Mouse (Mus musculus): ENCODE data around the gene Hist1h2ae. TPM values are rescaled to one million over a fixed set of nuclear protein-coding genes. Genes with fewer than 3 reads are reported as not detected.
A peak's percentile ranks its signal among the peaks of the same experiment; 100 is the strongest.
"Not testable (repeated sequence)": the region's sequence is repeated elsewhere in the genome, so short reads cannot be mapped to it uniquely, and the experiment has no call there.

The Hist1h2ae gene
- polyA plus RNA-seq, 1 experiment from 2014 or later, result 53.3 TPM

DNA sequence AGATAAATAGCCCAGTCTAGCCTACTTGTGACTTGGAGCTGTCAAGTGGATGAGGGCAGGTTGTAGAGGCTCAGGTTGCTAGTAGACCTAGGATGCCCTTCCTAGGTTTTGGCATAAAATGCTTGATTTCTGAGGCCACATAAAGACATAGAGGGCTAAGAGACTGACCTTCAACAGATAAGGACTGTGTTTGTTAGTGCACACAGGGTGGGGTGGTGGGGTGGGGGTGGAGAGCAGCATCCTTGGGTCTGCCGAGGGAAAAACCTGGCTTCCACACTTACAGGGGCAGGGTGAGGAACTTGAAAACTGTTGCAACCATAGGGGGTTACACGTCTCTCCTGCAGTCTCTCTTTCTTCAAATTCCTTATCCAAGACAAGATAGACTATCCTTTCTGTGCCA is 24.2 kb upstream of the Hist1h2ae start:
- Histone ChIP-seq H3K36me3 (no peaks in the 10 kb centered on the region), H3K9ac (no peak overlapping the region), H3K4me2 (replicated peaks) (no peak overlapping the region), H3K9me3 (replicated peaks) (no peaks in the 10 kb centered on the region), H3K4me3 (replicated peaks) (no peak overlapping the region), H3K27me3 (no peaks in the 10 kb centered on the region), H3K27ac (replicated peaks) (no peak overlapping the region), H3K4me1 (no peaks in the 10 kb centered on the region)
- WGBS, result 78% methylated on average over 2 of the region's 2 CpGs
- ATAC-seq (ENCODE audit: insufficient number of reproducible peaks, low FRiP score, low TSS enrichment, low read depth), result no peak

DNA sequence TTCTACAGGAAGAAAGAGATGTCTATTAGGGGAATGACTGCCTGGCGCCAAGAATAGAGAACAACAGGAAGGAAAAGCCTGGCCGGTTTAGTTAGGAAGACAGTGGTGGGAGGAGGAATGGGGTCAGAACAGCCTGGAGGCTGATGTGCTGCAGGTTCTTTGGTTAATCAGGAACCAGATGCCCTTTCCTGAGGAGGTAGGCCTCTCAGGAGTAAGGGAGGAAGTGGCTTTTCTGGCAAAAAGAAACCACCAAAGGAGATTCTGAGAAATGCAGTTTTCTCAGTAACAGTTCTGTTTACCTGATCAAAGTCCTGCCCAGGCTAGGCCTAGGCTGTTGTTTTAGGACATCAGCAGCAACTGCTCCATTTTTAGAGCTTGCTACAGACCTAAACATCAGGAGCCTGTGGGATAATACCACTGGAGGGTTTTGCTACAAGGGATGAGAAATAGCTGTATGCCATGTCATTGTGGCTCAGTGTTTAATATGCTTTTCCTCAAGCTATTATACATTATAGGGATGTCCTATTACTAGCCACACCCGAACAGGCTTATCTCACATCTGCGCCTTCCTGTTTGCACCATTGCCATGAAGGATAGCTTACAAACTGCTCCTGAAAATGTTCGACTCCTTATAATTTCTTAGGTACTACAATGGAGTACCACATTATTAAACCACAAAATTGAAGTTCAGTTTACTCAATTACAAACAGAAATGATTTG is 22.2 kb upstream of the Hist1h2ae start:
- Histone ChIP-seq H3K27ac (replicated peaks) (no peak overlapping the region; the same call in 1 of the 2 replicates), H3K27me3 (no peaks in the 10 kb centered on the region), H3K9me3 (replicated peaks) (no peaks in the 10 kb centered on the region), H3K9ac (no peak overlapping the region), H3K4me1 (no peaks in the 10 kb centered on the region), H3K36me3 (no peaks in the 10 kb centered on the region), H3K4me3 (replicated peaks) (no peak overlapping the region), H3K4me2 (replicated peaks) (no peak overlapping the region)
- ATAC-seq (ENCODE audit: insufficient number of reproducible peaks, low FRiP score, low TSS enrichment, low read depth), result no peak
- 64% methylated on average over 5 of the region's 5 CpGs for WGBS

DNA sequence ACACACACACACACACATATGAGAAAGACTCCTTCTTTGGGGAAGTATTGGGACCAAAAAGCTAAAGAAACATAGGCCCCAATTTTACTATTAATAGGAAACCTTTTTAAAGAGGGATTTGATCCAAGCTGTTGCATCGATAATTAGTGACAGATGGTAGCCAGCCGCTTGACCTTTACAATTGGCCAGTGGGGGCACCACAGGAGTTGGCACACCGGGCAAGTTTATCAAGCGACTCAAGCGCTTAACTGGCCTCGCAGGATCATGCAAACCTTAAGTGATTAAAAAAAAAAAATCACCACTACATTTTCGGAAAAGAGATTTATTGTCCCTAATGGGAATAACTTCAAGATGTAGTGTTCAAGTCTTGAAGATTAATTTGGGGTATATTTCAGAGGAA is 21.6 kb upstream of the Hist1h2ae start:
- Histone ChIP-seq H3K9me3 (replicated peaks) (no peaks in the 10 kb centered on the region), H3K4me1 (no peaks in the 10 kb centered on the region), H3K4me3 (replicated peaks) (no peak overlapping the region), H3K36me3 (no peaks in the 10 kb centered on the region), H3K27ac (replicated peaks) (no peak overlapping the region), H3K4me2 (replicated peaks) (no peak overlapping the region), H3K9ac (no peak overlapping the region), H3K27me3 (no peaks in the 10 kb centered on the region)
- ATAC-seq (ENCODE audit: insufficient number of reproducible peaks, low FRiP score, low TSS enrichment, low read depth), result no peak
- 71% methylated on average over 7 of the region's 7 CpGs for WGBS

GRCm38 (mm10) chr13:23591886-23592285 is 20.9 kb upstream of the Hist1h2ae start:
- H3K9me3 ChIP-seq (replicated peaks); H3K4me1 ChIP-seq: not testable (repeated sequence)
- 82% methylated on average over 7 of the region's 7 CpGs for WGBS

DNA sequence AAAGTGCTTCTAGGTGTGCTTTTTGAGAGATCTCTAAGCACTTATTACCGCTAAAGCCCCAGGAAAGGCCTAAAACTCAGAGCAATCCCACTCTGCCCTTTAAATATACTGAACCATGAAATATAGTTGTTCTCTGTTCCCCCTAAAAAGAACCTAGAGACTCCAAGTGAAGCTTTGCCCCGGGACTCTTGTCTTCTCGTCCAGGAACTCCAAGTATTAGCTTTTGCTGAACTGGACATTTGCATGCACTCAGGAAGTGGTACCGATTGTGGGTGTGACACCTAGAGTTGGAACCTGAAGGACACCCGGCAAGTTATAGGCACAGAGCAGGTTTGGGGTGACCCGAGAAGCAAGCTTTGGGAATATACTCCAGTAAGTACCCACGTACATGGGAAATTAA is 20.2 kb upstream of the Hist1h2ae start:
- peaks cover 3% of the 10 kb centered on the region; the same call in 1 of the 2 replicates for H3K4me1 ChIP-seq
- no peak overlapping the region for H3K27ac ChIP-seq (replicated peaks)
- H3K4me3 ChIP-seq (replicated peaks), result no peak overlapping the region
- no peak for ATAC-seq (ENCODE audit: insufficient number of reproducible peaks, low FRiP score, low TSS enrichment, low read depth)
- no peaks in the 10 kb centered on the region for H3K27me3 ChIP-seq
- H3K9me3 ChIP-seq (replicated peaks), result no peaks in the 10 kb centered on the region
- no peaks in the 10 kb centered on the region for H3K36me3 ChIP-seq
- H3K9ac ChIP-seq, result no peak overlapping the region
- no peak overlapping the region for H3K4me2 ChIP-seq (replicated peaks)
- 91% methylated on average over 7 of the region's 7 CpGs for WGBS

More at GRCm38 (mm10) chr13:23591886-23592285, 20.9 kb upstream of the Hist1h2ae start:
- not testable (repeated sequence) for H3K36me3 ChIP-seq; H3K27me3 ChIP-seq; H3K4me2 ChIP-seq (replicated peaks); H3K27ac ChIP-seq (replicated peaks); H3K9ac ChIP-seq; ATAC-seq (ENCODE audit: insufficient number of reproducible peaks, low FRiP score, low TSS enrichment, low read depth); H3K4me3 ChIP-seq (replicated peaks)

DNA sequence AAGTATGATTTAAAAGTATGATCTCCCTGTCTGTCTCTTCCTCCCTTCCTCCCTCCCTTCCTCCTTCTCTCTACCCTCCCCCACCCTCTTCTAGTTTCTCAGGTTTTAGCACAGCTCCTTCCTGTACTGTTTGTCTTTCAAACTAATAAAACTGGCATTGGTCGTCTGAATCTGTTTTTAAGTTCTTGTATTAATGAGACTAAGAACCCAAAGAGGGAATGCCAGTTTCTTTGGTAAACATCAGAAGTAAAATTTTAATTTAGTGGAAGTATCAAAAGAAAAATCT is 15.9 kb upstream of the Hist1h2ae start:
- peak overlapping the region; percentile 50 for H3K4me3 ChIP-seq (replicated peaks)
- peaks cover 24% of the 10 kb centered on the region for H3K4me1 ChIP-seq
- 5% methylated on average over 1 of the region's 1 CpGs for WGBS
- no peak for ATAC-seq (ENCODE audit: insufficient number of reproducible peaks, low FRiP score, low TSS enrichment, low read depth)
- H3K27me3 ChIP-seq, result no peaks in the 10 kb centered on the region
- H3K9me3 ChIP-seq (replicated peaks), result no peaks in the 10 kb centered on the region
- peak overlapping the region; percentile 72 for H3K4me2 ChIP-seq (replicated peaks)
- no peaks in the 10 kb centered on the region for H3K36me3 ChIP-seq
- H3K9ac ChIP-seq, result peak overlapping the region; percentile 42
- H3K27ac ChIP-seq (replicated peaks), result peak overlapping the region; percentile 91

GRCm38 (mm10) chr13:23586099-23586939 is 15.3 kb upstream of the Hist1h2ae start:
- Histone ChIP-seq H3K9ac (peak overlapping the region; percentile 42), H3K36me3 (no peaks in the 10 kb centered on the region), H3K27me3 (no peaks in the 10 kb centered on the region), H3K4me1 (peaks cover 25% of the 10 kb centered on the region), H3K4me2 (replicated peaks) (peak overlapping the region; percentile 72), H3K27ac (replicated peaks) (peak overlapping the region; percentile 91), H3K9me3 (replicated peaks) (no peaks in the 10 kb centered on the region), H3K4me3 (replicated peaks) (peak overlapping the region; percentile 50)
- 2% methylated on average over 22 of the region's 22 CpGs for WGBS
- no peak for ATAC-seq (ENCODE audit: insufficient number of reproducible peaks, low FRiP score, low TSS enrichment, low read depth)

DNA sequence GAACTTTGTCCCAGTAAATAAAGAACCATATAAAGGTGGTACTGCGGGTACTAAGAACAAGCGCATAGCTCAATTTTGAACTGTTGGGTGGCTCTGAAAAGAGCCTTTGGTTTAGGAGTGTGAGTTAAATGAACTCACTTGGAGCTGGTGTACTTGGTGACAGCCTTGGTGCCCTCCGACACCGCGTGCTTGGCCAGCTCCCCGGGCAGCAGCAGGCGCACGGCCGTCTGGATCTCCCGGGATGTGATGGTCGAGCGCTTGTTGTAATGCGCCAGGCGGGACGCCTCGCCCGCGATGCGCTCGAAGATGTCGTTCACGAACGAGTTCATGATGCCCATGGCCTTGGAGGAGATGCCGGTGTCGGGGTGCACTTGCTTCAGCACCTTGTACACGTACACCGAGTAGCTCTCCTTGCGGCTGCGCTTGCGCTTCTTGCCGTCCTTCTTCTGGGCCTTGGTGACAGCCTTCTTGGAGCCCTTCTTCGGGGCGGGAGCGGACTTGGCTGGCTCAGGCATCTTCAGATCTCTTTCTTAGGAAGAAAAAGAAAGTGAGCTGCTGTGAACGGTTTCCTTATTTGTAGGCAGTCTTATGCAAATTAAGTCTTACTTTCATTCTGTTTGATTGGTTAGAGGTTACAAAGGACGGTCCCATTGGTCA is 14.6 kb upstream of the Hist1h2ae start:
- H3K36me3 ChIP-seq, result not testable (repeated sequence)
- WGBS, result under 1% methylated on average over 21 of the region's 36 CpGs

DNA sequence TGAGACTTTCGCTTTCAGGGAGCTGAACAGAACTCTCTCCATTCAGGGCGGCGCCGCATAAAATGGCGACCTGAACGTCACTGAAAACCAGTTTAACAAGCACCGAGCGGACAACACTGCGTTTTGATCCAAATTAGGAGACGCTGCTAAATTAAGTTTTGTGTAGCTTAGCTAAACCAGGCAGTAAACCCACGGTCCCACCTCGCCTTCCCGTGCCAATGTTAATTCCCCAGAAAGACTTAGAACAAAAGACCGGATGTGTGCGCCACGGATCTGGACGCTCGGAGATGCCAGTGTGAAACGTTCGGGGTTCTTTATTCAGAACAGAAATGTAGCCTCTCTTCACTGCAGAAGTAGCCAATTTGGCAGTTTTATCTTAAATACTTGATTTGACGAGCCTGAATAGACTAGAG is 14.0 kb upstream of the Hist1h2ae start:
- H3K9me3 ChIP-seq (replicated peaks), result no peaks in the 10 kb centered on the region
- H3K36me3 ChIP-seq, result no peaks in the 10 kb centered on the region
- peaks cover 29% of the 10 kb centered on the region for H3K4me1 ChIP-seq
- under 1% methylated on average over 21 of the region's 21 CpGs for WGBS
- H3K4me2 ChIP-seq (replicated peaks), result peak overlapping the region; percentile 72
- H3K27ac ChIP-seq (replicated peaks), result peak overlapping the region; percentile 97
- no peak for ATAC-seq (ENCODE audit: insufficient number of reproducible peaks, low FRiP score, low TSS enrichment, low read depth)
- peak overlapping the region; percentile 50 for H3K4me3 ChIP-seq (replicated peaks)
- no peaks in the 10 kb centered on the region for H3K27me3 ChIP-seq
- peak overlapping the region; percentile 52 for H3K9ac ChIP-seq

More for the DNA sequence above, 14.6 kb upstream of the Hist1h2ae start:
- peak overlapping the region; percentile 52 for H3K9ac ChIP-seq
- peak overlapping the region; percentile 72 for H3K4me2 ChIP-seq (replicated peaks)
- peak overlapping the region; percentile 50 for H3K4me3 ChIP-seq (replicated peaks)
- H3K27ac ChIP-seq (replicated peaks), result peak overlapping the region; percentile 97
- ATAC-seq (ENCODE audit: insufficient number of reproducible peaks, low FRiP score, low TSS enrichment, low read depth), result peak; percentile 88
- H3K9me3 ChIP-seq (replicated peaks); H3K27me3 ChIP-seq: not testable (repeated sequence)
- H3K4me1 ChIP-seq, result peaks cover 29% of the 10 kb centered on the region

GRCm38 (mm10) chr13:23584331-23584730 is 13.3 kb upstream of the Hist1h2ae start:
- Histone ChIP-seq H3K4me3 (replicated peaks) (peak overlapping the region; percentile 50), H3K36me3 (no peaks in the 10 kb centered on the region), H3K4me2 (replicated peaks) (peak overlapping the region; percentile 72), H3K27me3 (no peaks in the 10 kb centered on the region), H3K27ac (replicated peaks) (peak overlapping the region; percentile 97), H3K4me1 (peaks cover 29% of the 10 kb centered on the region), H3K9me3 (replicated peaks) (no peaks in the 10 kb centered on the region), H3K9ac (no peak overlapping the region)
- ATAC-seq (ENCODE audit: insufficient number of reproducible peaks, low FRiP score, low TSS enrichment, low read depth), result no peak

- peak overlapping the region; percentile 97 for H3K27ac ChIP-seq (replicated peaks)
- H3K27me3 ChIP-seq, result no peaks in the 10 kb centered on the region
- 0 out of 2 replicates have a peak overlapping the region, but pooled peaks have one; percentile 1 for H3K4me3 ChIP-seq (replicated peaks)
- 0 out of 2 replicates have a peak overlapping the region, but pooled peaks have one; percentile 10 for H3K4me2 ChIP-seq (replicated peaks)
- no peaks in the 10 kb centered on the region for H3K9me3 ChIP-seq (replicated peaks)
- H3K9ac ChIP-seq, result no peak overlapping the region
- H3K36me3 ChIP-seq, result no peaks in the 10 kb centered on the region
- H3K4me1 ChIP-seq, result peaks cover 29% of the 10 kb centered on the region
- no peak for ATAC-seq (ENCODE audit: insufficient number of reproducible peaks, low FRiP score, low TSS enrichment, low read depth)
Observed at GRCm38 (mm10) chr13:23583387-23584068, 12.5 kb upstream of the Hist1h2ae start.

Data from embryonic facial prominence, embryonic 15.5 days (tissue).